Mouse (Mus musculus) C2C12 (cell line): ENCODE measurements around the gene Mrgprh.

Source experiments
- CEBPB ChIP-seq: IDR thresholded peaks from one replicate; pipeline ENCODE4 v1.6.1; 2011; ENCODE audit warnings: low read depth, mild to moderate bottlenecking, control low read depth, moderate library complexity
- CTCF ChIP-seq: IDR thresholded peaks from one replicate; pipeline ENCODE4 v1.5.1; 2011; ENCODE audit not compliant: control insufficient read depth, insufficient read depth, insufficient read length
- MAX ChIP-seq: IDR thresholded peaks from one replicate; pipeline ENCODE4 v1.6.1; 2011; ENCODE audit warnings: mild to moderate bottlenecking, control low read depth
- MYOG ChIP-seq: IDR thresholded peaks from one replicate; pipeline ENCODE4 v1.6.1; 2011; ENCODE audit not compliant: control insufficient read depth, insufficient read length; ENCODE audit errors: extremely low read depth
- USF1 ChIP-seq: IDR thresholded peaks from one replicate; pipeline ENCODE4 v1.6.1; 2011; ENCODE audit warnings: low read depth, mild to moderate bottlenecking, control low read depth, moderate library complexity

- TF ChIP-seq USF1 (no peak), MAX (no peak), CTCF (no peak), CEBPB (no peak), MYOG (no peak)
Measured at GRCm38 (mm10) chr17:12849778-12850382, 26.0 kb upstream of the Mrgprh start.
